Mouse (Mus musculus) liver, postnatal 0 days (tissue): Measurements from ENCODE around the gene Slc25a35.

Source experiments
- CTCF ChIP-seq: sonication (generic); IDR thresholded peaks from 2 replicates; pipeline ENCODE4 v1.5.1; 2016; ENCODE audit warnings: antibody characterized with exemption, low read depth
- EP300 ChIP-seq: IDR thresholded peaks from 2 replicates; pipeline ENCODE4 v1.6.1; 2016; ENCODE audit warnings: antibody characterized with exemption, low read depth, mild to moderate bottlenecking

GRCm38 (mm10) chr11:68957971-68958370 is 10.0 kb upstream of the Slc25a35 start:
- TF ChIP-seq CTCF: no peak
- TF ChIP-seq EP300: no peak
